Mouse (Mus musculus): ENCODE data around the gene Sass6.

- TF ChIP-seq CTCF (IDR thresholded peaks at IDR 0.05; ENCODE audit: borderline replicate concordance, insufficient read depth, low read length), result no peak
- no peak for TF ChIP-seq POLR2A (IDR thresholded peaks at IDR 0.05; ENCODE audit: low read depth, low read length)
Observed at GRCm38 (mm10) chr3:116562408-116563094, 32.2 kb upstream of the Sass6 start, which contains the start of gene Lrrc39.
